Mouse (Mus musculus): ENCODE measurements around the gene Maml3.
A peak's percentile ranks its signal among the peaks of the same experiment; 100 is the strongest.

Maml3 gene

DNA sequence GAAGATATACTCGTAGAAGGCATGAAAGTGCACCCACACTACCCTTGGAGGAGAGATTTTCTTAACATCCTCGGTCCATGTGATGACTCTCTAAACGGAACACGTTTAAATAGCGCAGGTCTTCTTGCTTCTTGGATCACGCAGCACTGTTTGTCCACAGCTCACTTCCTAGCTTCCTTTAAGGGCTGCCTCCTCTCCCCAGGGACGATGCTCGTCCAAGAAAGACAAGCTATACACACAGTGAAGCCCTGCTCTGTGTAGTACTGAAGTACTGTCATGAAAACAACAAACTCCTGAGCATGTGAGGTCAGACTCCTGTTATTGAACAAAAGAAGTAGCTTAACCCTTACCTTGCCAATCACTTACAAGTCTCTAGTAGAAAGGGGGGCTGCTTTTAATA, 192.7 kb downstream of the Maml3 start:
- no peak for DNase-seq (ENCODE audit: low spot score)

DNA sequence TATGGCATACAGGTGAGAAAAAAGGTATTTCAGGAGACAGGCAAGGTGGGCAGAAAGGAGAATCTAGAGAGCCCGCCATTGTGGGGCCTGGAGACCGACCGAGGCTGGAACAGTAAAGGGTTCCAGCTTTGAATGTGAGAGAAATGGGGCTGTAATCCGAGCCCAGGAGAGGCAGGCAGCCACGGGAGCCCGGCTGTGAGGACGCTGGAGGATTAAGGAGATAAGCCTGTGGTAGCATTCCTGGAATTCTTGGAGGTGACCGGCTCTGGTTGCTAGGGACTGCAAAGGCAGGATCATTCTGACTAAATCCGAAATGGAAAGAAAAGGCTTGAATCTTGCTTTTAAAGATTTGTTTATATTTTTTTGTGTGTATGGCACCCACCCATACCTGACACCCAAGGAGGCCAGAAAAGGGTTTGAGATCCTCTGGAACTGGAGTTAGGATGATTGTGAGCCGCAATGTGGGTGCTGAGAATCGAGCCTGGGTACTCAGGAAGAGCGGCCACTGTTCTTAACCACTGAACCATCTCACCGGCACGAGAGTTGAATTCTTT, 196.4 kb downstream of the Maml3 start:
- no peak for DNase-seq (ENCODE audit: low spot score)

DNA sequence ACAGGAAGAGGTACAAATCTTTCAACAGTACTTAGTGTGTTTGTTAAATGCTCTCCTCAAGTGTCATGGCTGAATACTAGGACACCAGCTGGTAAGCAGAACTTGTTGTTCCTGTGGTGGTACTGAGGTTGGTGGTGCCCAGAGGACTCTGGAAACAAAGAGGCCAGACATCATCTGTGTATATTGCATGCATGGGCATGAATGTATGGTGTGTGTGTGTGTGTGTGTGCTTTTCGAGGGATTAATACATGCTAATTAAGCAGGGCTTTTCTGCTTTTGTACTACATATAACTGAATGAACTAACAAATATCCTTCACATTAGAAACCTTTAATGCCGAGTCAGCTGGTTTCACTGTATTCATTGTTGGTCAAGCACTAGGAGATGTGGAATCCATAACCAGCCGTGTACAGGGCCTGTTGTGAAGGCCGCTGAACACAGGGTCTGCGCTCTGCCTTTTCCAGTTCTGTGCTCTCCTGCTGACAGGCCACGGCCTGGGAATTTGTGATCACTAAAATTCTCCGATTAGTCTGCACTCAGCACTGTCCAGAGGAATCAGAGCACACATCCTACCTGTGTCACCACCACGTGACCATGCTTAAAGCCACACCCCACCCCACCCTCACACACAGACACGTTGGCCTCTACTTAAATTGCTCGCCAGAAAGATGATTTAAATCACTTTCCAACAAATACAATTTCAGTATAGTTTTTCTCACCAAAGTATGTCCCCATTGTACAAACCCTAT, 197.6 kb downstream of the Maml3 start:
- DNase-seq (ENCODE audit: low spot score) = no peak

DNA sequence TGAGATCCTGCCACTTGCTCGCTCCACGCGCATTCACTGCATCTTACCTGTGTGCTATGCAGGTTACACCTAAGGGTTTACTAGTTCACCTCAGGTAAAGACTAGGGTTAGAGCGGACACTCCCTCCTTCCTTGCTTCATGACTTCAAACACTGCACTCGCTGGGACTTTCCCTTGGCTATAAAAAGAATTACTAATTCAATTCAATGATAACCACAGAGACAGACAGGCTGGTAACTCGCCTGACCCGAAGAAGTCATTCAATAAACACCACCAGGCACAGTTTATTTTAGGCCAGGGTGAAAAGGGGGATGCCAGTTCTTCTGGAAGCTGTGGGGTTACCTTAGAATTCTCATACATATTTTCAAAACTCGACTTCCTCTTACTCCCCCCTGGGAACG, 199.0 kb downstream of the Maml3 start:
- no peak for DNase-seq (ENCODE audit: low spot score)

DNA sequence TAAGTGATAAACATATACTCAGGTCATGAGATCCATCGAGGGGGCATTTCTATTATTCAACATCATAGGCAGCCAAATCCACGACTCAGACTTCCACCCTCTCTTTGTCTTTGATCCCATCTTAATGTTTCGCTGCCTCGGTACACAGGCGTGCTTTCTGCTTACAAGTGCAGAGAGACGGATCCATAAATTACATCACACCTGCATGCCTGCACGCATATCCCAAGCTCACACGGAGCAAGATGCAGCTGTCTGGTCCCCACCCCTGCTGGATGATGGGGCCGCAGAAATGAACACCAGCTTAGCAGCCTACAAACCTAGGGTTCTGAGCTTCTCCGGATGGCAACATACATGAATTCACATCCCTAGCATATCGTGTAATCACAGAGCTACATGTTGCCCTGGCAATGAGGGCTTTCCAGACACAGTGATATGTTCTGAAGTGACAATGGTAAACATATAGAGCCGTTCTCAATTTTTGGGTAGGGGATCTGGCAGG, 200.5 kb downstream of the Maml3 start:
- no peak for DNase-seq (ENCODE audit: low spot score)

DNA sequence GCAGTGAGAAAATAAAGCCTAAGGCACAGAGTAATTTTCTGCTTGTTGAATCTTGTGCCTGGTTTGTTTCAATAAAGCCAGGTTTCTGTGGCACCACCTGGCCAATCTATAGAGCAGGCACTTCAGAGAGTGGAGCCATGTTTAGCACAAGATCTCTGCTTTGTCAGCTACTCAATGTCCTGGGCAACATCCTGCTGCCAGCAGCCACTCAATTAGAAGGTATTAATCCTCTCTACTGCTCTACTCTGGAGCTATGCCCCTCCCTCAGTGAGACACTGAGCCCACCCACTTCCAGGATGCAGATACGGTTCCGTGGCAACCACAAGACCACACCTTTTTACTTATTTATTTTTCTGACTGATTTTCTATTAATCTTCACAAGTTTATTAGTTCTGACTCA, 203.7 kb downstream of the Maml3 start:
- DNase-seq (ENCODE audit: low spot score) = no peak

DNA sequence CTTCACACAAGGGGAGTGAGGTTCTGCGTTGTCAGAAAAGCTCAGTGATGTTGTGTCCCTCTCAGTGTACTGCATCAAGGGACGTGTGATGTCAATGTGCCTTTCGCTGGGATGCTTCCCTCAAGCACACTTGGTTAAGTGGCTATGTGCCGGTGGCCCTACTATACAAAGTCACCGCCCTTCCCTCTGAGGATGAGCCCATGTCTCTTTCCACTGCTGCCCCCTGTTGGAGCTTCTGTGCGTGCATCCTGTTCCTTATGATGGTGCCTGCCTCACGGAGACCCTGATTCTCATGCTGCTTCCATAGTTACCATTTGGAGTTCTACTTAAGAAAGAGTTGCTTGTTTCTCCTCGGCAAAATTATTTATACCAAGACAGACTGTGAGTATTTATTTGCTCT, 210.4 kb downstream of the Maml3 start:
- DNase-seq (ENCODE audit: low spot score) = no peak

DNA sequence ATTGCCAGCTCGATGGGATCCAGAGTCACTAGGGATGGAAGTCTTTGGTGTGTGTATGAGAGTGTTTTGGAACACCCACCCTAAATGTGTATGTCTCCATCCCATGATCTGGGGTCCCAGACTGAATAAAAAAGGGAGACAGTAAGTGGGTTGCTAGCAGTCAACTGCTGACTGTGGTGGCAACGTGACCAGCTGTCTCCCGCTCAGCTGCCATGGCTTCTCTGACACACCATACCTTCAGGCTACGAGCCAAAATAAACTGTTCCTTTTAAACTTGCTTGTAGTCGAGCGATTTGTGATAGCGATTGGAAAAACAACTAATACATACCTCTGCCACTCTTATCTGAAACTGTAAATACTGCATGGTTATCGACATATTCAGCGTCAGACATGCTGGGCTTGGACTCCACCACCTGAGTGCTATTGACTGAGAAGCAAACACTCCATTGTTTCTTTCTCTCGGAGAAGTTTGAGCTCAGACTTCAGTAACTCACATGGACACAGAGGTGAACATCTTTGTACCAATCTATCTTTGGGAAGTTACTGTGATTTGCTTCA, 213.2 kb downstream of the Maml3 start:
- DNase-seq (ENCODE audit: low spot score) = no peak

DNA sequence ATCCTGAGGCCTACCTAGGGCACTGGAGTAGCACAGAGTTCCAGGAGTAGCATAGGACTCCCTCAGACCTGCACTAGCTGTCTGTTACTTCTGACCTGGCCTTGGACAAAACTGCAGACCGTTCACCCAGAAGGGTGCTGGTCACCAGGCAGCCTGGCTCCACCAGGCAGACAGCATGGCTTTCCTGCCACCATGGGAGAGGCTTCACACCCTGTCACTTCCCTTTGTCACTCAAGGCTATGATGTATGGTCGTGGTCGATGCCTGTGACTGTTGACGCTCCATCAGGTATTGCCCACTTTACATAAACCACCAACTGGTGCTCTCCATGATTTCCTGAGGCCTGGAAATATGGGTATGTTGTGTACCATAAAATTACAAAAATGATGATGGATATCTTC, 214.7 kb downstream of the Maml3 start:
- DNase-seq (ENCODE audit: low spot score) = no peak

DNA sequence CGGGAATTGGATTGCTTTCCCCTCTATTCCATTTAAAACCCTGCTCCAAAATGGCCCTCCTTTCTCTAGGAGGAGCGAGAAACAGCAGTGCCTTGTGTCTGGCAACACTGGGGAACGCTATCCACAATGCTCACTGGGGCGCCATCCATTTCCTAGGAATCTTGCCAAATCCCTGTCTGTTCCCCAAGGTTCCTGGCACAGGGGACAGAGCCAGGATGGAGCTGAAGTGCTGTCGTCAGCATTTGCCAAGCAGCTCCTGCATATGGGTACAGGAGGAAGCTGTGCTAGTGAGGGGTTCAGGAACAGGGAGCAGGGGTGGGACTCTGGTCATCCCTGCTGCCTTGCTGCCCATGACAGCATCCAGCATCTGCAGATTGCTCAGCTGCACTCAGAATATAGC, 215.1 kb downstream of the Maml3 start:
- peak; percentile 38 for DNase-seq (ENCODE audit: low spot score)

DNA sequence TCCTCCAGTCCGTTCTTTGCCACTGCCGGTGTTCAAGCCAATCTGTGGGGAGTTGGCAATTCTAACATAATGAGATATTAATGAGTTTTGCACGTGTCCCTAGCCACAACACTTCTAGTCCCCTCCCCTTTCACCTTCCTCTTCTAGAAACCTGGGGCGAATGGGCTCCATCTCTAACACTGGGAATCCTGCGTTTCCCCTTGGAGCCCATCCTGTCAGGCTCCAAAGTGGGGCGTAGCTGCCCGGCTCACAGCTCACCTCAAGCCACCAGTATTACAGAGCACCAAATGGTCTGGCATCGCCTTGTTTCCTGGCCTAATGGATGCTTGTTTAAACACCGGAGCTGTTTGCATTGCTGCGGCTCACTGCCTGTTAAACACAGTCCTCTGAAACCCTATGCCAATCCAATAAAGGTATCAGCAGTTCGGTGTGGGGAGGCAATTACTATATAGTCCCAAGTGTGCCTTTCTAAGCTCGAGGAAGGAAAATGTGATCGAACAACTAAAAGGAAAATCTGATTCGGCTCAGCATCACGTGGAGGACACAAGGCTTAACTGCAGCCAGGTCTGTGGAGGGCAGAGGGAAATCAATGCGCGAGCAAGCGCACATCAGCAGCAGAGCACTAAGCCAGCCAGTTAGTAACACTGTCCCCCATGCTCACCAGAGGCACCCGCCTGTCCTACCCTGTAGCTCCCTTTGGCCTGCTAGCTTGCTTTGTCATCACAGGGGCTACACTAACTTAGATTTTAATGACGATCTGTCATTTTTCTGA, 216.0 kb downstream of the Maml3 start:
- no peak for DNase-seq (ENCODE audit: low spot score)

DNA sequence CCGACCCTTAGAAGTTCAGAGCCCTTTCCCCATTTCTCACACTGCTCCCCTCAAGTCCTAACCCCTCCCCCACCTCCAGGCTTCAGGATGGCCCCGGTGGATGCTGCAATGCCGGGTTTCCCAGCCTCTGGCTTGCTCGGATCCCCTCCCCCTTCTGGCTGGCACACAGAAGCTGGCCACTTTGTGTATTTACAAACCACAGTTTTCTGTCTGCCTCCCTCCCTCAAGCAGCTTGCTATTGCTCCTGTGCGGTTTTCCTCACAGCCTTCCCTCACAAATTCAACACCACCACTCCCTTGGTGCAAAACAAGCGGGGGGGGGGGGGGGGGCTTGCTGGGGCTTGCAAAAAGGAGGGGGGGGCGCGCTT, 216.6 kb downstream of the Maml3 start:
- no peak for DNase-seq (ENCODE audit: low spot score)

DNA sequence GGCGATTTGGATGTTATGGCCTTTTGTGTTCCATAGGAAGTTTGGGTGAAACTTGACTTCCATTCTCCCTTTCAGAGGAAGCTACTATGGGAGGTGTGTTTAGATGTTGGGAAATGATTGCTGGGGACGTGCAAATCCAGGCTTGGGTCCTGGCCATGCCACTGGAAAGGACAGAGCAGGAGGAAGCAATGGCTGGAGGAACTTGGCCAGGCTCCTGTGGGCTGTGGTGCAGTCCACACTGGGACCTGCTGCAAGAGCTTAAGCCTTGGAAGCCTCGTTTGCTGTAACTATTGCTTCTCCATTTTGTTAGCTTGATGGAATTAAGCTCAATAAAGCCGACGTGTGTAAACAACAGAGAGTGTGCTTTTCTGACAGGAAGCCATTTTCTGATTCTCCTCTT, 219.0 kb downstream of the Maml3 start:
- DNase-seq (ENCODE audit: low spot score) = no peak

DNA sequence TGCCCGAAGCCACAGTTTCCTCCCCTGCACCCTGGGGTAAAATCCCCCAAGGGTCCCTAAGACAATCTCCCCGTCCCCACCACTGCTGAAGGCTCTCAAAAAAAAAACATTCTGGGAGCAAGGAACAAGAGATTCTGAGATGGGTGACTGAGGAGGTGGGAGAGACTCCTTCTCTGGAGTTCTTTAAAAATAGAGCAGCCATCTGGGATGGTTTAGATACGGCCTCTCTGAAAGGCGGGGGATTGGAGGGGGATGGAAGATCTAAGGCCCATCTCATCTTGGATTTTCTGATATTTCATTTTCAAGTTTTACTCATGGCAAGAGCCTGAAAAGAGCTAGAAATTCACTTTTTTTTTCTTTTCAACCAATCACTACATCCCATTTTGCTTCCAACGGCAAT, 219.4 kb downstream of the Maml3 start:
- DNase-seq (ENCODE audit: low spot score) = no peak

DNA sequence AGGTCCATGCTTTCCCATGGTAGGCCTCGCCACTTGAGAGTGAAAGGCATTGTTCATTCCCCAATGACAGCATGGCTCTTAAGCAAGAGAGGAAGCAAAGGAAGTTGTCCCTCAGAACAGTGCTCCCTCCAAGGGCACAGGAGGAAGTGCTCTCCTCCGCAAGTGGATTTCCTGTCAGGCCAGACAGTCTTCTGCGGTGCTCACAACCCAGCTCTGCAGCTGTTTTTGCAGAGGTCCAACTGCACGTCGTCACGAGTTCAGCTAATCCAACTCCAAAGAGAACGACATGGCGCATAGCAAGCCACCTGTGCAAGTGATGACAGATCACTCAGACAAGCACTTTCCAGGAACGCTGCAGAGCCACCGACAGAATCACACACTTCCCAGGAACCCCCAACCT, 222.9 kb downstream of the Maml3 start:
- no peak for DNase-seq (ENCODE audit: low spot score)

DNA sequence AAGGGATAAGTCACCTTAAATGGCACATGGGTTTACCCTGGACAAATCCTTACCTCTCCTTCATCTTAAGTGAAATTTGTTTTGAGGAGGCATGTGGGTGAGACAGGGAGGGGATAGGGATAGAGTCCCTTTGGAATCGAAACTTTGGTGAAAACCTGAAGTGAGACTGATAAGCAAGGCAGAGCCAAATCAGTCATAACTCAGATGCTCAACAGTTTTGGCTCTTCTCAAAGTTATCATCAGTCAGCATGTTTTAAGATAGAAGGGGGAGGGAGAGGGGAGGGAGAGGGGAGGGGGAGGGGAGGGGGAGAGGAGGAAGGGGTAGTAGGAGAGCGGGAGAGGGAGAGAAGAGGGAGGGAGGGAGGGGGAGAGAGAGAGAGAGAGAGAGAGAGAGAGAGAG, 223.5 kb downstream of the Maml3 start:
- no peak for DNase-seq (ENCODE audit: low spot score)

DNA sequence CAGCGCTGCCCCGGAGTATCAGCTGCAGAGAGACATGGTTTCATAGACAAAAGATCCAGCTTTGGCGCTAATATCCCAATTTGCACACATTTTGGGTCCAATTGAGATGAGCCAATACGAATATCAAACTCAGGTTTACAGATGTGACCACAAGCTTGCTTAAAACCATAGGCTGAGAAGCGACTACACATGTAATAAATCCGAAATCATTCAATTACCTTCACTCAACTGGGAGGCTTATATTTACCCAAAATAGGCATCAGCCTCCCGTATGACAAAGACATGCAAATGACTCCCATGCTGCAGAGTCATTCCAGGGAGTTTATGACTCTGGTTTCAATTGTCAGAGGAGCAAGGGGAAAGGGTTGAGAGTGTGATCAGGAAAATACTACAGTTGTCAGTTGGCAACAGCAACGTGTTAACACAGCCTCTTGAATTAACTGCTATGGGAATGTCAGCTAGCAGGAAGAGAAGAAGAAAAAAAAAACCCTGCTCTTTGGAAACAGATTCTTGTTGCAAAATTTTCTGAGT, 224.3 kb downstream of the Maml3 start:
- no peak for DNase-seq (ENCODE audit: low spot score)

DNA sequence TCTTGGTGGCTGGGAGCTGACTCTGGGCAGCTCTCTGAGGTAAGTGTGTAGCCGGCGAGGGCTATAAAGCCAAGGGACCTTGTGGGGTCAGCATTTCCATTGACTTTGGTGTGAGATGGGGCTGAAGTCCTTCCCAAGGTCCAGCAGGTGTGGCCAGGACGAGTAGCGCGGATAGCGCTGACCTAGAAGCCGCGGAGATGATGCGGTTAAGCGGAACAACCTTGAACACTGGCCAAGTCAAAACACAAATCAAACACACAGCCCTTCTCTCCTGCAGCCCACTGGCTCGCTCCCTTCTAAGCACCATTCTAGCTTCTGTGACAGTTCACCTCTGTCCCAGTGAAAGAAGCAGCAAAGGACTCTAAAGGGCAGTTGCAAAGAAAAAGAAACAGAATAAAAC, 225.7 kb downstream of the Maml3 start:
- DNase-seq (ENCODE audit: low spot score) = peak; percentile 40

DNA sequence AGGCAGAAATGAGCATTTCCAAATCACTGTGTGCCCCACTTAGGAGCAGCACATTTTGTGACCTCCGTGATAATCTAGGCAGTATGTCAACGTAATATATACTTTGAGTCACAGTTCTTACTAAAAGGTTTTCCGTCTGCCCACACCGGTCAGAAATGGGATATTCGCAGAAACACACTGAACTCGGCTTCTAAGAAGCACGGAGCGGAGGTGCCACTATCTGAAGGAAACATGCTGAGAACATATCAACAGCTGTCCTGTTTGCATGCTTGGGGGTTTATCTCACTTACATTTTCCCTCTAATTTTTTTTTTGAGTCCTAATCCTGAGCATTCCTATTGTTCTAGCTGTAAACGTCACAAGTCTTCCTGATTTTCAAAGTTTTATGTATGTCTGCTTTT, 226.3 kb downstream of the Maml3 start:
- no peak for DNase-seq (ENCODE audit: low spot score)

DNA sequence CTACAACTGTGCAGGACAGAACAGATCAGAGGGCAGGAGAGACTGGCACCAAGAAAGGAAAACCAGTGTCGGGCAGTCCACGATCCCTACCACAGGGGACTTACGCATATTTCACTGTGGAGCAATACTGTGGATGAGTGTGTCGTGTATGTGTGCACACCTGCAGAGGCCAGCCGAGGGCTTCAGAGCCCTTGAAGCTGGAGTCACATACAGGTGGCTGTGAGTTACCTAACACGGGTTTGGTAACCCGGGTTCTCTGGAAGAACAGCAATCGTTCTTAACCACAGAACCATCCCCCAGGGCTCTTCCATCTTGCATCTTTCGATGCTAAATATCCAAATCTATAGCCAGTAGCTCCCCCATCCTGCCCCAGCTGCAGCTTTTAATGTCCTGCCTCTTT, 228.1 kb downstream of the Maml3 start:
- no peak for DNase-seq (ENCODE audit: low spot score)

DNA sequence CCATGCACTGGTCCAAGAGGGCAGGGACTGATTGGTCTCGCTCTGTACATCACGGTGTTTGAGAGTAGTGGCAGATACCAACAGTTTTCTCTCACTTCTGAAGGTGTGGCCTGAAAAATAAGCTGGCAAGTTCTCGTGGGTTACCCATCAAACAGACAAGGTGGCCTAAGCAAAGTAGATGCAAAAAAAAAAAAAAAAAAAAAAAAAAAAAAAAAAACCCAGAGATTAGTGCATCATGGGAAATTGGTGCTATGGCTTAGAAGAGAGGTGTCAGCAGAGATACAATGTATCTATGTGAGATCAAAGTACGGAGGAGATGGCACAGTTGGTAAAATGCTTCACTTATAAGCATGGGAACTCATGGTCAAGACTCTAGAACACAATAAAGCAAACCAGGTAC, 229.2 kb downstream of the Maml3 start:
- no peak for DNase-seq (ENCODE audit: low spot score)

DNA sequence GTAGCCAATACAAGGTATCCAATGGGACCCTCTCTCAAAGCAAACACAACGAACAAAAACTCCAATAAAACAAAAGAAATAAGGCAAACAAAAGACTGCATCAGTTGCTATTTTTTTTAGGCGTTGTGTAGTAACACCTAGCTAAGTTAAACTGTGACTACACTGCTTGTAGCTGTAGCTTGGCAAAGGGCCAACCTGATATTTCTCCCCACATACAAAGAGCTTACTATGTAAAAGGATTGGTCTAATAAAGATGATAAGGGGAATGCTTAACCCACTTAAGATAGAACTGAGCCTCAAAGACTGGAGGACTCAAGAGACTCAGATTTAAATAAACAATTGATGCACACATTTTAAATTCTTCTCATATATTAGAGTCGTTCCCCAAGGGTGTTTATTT, 230.6 kb downstream of the Maml3 start:
- DNase-seq (ENCODE audit: low spot score) = no peak

DNA sequence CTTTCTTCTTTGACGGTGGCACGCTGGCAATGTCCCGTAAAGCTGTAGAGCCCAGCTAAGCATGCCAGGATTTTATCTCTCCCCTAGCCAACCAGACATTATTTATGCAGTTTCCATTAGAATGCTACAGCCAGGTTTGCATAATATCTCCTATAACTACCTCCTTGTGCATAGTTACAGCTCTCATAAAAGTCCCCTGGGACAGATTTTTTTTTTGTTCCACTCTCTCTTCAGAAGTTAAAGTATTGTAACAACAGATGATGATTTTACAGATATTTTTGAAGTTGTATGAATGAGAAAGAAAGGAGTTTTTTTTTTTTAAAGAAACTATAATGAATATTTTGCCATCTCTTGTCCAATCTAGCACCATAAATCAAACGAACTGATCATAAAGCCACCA, 232.1 kb downstream of the Maml3 start:
- DNase-seq (ENCODE audit: low spot score) = no peak
